Mouse (Mus musculus): ENCODE data around the gene Slc38a4.

DNA sequence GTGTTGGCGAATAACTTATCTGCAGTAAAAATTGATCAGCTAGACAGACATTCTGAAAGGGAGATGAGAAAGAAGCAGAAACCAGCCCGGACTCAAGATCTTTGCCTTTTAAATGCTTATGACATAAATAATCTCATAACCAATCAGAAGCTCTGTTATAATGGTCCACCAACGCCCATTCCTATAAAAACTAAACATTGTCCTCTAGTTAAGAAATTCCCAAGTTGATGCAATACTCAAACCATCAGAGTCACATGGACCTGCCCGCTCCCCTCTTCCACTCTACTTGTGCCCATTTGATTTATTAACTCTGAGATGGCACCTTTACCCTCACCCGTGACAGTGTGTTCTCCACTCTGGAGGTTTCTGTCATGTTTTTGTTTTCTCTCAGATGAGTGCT is 23.9 kb downstream of the Slc38a4 start:
- no peak for TF ChIP-seq CTCF (IDR thresholded peaks at IDR 0.05; ENCODE audit: extremely low read depth, insufficient read depth, insufficient read length, insufficient replicate concordance)
- no peak for TF ChIP-seq POLR2A (IDR thresholded peaks at IDR 0.05; ENCODE audit: low read depth, low read length)
